Mouse (Mus musculus): ENCODE data around the gene Ak7. TPM values are rescaled to one million over a fixed set of nuclear protein-coding genes. Genes with fewer than 3 reads are reported as not detected.

Ak7 gene
- 10.3 TPM for polyA plus RNA-seq (2014; fragmentation: Illumina TruSeq; extraction: RNeasy Lipid Tissue Mini Kit (QIAGEN cat#74804); ENCODE audit: insufficient read depth, low read depth, low replicate concordance)

DNA sequence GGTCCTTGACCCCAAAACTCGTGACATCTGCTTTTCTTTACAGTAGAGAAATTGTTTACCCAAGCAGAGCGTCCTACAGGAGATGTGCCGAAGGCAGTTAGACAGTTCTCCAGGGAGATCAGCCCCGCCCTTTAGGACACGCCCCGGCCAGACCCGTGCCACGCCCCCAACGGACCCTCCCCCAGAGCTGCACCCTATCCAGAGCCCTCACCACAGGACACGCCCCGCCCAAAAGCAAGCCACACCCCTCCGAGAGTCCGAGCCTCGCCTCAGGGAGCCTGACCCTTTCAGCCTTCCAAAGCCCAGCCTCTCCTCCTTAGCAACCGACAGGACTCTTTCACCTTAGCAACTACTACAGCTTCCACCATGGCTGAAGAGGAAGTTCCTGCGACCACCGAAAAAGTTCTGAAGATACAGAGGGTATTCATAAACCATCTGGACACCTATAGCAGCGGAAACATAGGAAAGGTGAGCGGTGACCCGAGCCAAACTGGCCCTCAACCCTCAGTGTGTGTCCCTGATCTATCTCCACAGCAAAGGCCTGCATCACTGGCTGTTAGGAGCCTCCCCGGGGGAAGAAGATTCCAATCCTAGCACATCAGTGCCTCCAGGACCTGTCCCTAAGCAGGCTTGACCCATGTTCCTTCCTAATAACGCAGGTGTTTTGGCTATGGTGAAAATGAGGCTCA is at the start of gene Ak7:
Gene Ak7, plus strand, starts transcription at position 178 of the 689 bp plus-strand sequence.

DNA sequence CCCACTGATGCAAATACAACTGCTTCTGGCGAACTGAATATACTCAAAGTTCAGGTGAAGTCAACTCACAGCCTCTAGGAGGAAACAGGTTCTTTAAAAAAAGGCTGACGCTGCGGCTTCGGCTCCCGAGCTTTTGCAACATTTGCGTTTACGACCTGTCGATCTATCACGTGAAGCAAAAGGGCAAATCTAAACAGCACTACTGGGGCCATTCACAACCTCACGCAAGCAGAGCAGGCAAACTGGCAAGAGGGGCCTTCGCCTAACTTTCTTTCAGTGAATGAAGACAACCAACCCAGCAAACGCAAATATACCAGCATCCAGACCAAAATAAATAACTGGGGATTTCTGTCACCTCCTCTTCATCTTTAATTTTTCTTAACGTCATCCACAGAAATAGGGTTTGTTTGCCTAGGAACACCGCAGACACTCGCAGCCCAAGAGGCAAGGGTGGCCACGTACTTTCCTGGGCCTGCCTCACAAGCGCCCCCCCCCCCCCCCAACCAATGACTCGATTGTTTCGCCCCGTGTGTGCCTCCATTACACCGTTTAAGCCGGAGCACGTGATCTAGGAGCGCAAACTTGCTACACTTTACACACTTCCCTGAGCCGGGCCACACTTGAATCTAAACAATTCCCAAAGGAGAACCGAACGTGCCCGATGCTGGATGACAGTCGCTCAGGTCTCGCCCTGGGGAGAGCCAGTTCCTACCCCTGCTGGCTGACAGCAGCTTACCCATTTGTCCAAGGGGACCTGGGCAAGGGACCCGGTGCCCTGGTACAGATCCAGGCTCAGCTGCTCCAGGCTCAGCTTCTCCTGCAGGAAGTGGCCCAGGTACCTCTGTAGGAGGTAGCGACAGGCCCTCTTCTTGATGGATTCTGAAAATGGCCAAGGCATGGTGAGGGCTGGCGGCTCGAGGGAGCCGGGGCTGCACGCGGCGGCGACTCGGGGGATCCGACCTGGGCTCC is 21.6 kb upstream of the Ak7 start, which contains the start of gene Gskip:
Gene Gskip, plus strand, starts transcription at position 897 of the 969 bp plus-strand sequence.

DNA sequence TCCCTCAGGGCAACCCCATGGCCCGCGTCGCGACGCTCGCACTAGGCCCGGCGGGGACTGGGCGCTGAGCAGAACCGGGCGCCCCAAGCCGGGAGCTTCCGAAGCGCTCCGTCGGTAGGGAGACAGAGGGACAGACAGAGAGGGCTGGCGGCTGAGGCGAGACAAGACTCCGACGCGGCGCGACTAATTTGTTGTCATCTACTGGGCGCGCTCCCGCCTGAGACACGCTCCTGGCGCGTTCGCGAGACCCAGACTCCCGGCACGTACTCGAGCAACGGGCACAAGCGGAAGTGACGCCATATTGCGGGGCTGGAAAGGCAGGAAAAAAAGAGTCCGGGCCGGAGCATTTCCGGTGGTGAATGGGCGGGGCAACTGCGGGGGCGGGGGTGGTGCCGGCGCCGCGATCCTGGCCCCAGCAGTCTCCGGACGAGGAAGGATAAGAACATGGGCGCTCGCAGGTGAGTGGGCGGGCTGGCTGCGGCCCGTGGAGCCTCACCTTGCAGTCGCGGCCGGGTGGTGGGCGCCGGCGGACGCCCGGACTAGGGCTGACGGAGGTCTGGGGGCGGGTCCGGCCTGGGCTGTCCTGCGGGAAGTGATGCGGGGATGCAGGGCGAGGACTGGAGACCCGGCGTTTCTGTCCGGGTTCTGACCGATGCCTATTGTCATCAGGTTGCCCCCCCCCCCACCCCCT is 20.6 kb upstream of the Ak7 start, which contains the start of gene Atg2b:
Gene Atg2b, minus strand, starts transcription at position 211 of the 691 bp plus-strand sequence.

DNA sequence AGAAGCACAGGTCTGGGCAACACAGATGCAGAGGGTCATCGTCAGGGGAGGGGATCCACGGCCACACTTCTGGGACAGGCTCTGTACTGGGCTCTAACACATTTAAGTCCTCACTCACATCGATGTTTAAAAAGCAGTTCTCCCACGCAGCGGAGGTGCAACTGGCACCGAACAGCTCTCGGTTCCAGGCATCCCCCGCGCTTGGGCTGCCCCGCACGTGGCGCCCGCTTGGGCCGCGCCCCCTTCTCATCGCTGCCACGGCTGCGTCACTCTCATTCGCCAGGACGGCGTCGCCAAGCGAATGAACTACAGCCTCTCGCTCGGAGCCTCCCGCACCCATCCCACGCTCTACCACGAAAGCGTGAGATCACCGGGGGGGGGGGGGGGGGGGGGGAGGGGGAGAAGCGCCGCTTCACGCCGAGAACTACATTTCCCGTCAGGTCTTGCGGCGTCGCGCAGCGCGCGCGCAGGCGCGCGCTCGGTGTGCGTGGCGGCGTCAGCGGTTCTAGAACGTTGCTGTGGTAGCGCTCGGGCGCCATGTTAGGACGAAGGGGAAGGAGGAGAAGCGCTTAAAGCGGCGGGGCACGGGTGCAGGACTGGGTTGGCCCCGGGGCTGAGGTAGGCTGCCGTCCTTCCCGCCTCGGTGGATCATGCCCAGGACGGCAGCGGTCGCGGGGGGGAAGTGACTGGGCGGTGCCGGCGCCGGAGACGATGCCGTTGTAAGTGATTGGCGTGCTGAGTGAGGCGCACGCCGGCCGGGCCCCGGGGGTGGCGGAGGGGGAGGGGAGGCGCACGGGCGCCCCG is 78.6 kb downstream of the Ak7 start, which contains the start of gene Papola:
Gene Papola, plus strand, starts transcription at position 499 of the 804 bp plus-strand sequence.

Other genes starting within 250 kb of the Ak7 start
- 2.7 TPM for gene Bdkrb2, start 142.8 kb upstream of the Ak7 start, polyA plus RNA-seq (2014; fragmentation: Illumina TruSeq; extraction: RNeasy Lipid Tissue Mini Kit (QIAGEN cat#74804); ENCODE audit: insufficient read depth, low read depth, low replicate concordance)
- 2.4 TPM for gene Bdkrb1, start 102.9 kb upstream of the Ak7 start, polyA plus RNA-seq (2014; fragmentation: Illumina TruSeq; extraction: RNeasy Lipid Tissue Mini Kit (QIAGEN cat#74804); ENCODE audit: insufficient read depth, low read depth, low replicate concordance)
- gene Gskip, start 21.1 kb upstream of the Ak7 start, polyA plus RNA-seq (2014; fragmentation: Illumina TruSeq; extraction: RNeasy Lipid Tissue Mini Kit (QIAGEN cat#74804); ENCODE audit: insufficient read depth, low read depth, low replicate concordance), result 14.2 TPM
- gene Atg2b, start 20.8 kb upstream of the Ak7 start, polyA plus RNA-seq (2014; fragmentation: Illumina TruSeq; extraction: RNeasy Lipid Tissue Mini Kit (QIAGEN cat#74804); ENCODE audit: insufficient read depth, low read depth, low replicate concordance), result 11.1 TPM
- gene Papola, start 78.7 kb downstream of the Ak7 start, polyA plus RNA-seq (2014; fragmentation: Illumina TruSeq; extraction: RNeasy Lipid Tissue Mini Kit (QIAGEN cat#74804); ENCODE audit: insufficient read depth, low read depth, low replicate concordance), result 56.7 TPM